Mouse (Mus musculus) neural tube, embryonic 12.5 days (tissue): ENCODE results near the gene Ntm. TPM values are rescaled to one million over a fixed set of nuclear protein-coding genes. Genes with fewer than 3 reads are reported as not detected.

Experiments used
- ATAC-seq: fragments of 200-750 bp; cut with Nextera tagmentation; 2 replicates; pipeline ENCODE4 v1.8.0; 2017; ENCODE audit warnings: low read depth, mild to moderate bottlenecking, moderate TSS enrichment, moderate library complexity; ENCODE audit not compliant: low FRiP score
- H3K27ac ChIP-seq: fragments of 300-500 bp; sonication (generic); 2 replicates; pipeline ENCODE4 v1.5.1; 2016
- H3K27me3 ChIP-seq: fragments of 300-500 bp; sonication (generic); replicated peaks from 2 replicates; pipeline ENCODE4 v1.6.1; 2016; ENCODE audit warnings: mild to moderate bottlenecking
- H3K36me3 ChIP-seq: fragments of 300-500 bp; sonication (generic); 2 replicates; pipeline ENCODE4 v1.6.1; 2016; ENCODE audit warnings: mild to moderate bottlenecking
- H3K4me1 ChIP-seq: fragments of 300-500 bp; sonication (generic); 2 replicates; pipeline ENCODE4 v1.6.1; 2016
- H3K4me2 ChIP-seq: fragments of 300-500 bp; sonication (generic); replicated peaks from 2 replicates; pipeline ENCODE4 v1.6.1; 2016; ENCODE audit warnings: mild to moderate bottlenecking
- H3K4me3 ChIP-seq: fragments of 300-500 bp; sonication (generic); 2 replicates; pipeline ENCODE4 v1.5.1; 2016
- H3K9ac ChIP-seq: fragments of 300-500 bp; sonication (generic); 2 replicates; pipeline ENCODE4 v1.6.1; 2016; ENCODE audit warnings: mild to moderate bottlenecking
- H3K9me3 ChIP-seq: fragments of 300-500 bp; sonication (generic); 2 replicates; pipeline ENCODE4 v1.6.1; 2016; ENCODE audit warnings: mild to moderate bottlenecking
- WGBS: fragments of 180-500 bp; shearing (Covaris S2); methylation state at CpG from one replicate; pipeline ENCODE4 v1.1.7; 2016; 5-methylcytosine and 5-hydroxymethylcytosine counted together
- polyA plus RNA-seq: library from polyadenylated mRNA; unstranded; fragments of >200 nt; fragmentation: Nextera tagmentation; extraction: Ambion mirVana; gene quantifications from 2 replicates; pipeline ENCODE4 v1.2.1, GENCODE M21; 2016

Ntm gene
- polyA plus RNA-seq, 1 experiment from 2014 or later = 68.6 TPM

GRCm38 (mm10) chr9:29400151-29400550 is 562.8 kb downstream of the Ntm start:
- H3K4me1 ChIP-seq = no peaks in the 10 kb centered on the region
- no peaks in the 10 kb centered on the region for H3K36me3 ChIP-seq
- H3K27ac ChIP-seq = no peak overlapping the region
- H3K27me3 ChIP-seq = no peaks in the 10 kb centered on the region
- WGBS = 69% methylated on average over 8 of the region's 8 CpGs
- ATAC-seq = no peak
- H3K9ac ChIP-seq = no peak overlapping the region
- H3K4me2 ChIP-seq = no peak overlapping the region
- H3K4me3 ChIP-seq = no peak overlapping the region
- no peaks in the 10 kb centered on the region for H3K9me3 ChIP-seq

- no peak for ATAC-seq
- Histone ChIP-seq H3K36me3 (no peaks in the 10 kb centered on the region), H3K27me3 (no peaks in the 10 kb centered on the region), H3K9me3 (no peaks in the 10 kb centered on the region), H3K9ac (no peak overlapping the region), H3K27ac (no peak overlapping the region), H3K4me2 (no peak overlapping the region), H3K4me3 (no peak overlapping the region), H3K4me1 (no peaks in the 10 kb centered on the region)
- 94% methylated on average over 5 of the region's 5 CpGs for WGBS
Observed at GRCm38 (mm10) chr9:29396101-29396500, 566.8 kb downstream of the Ntm start.

GRCm38 (mm10) chr9:29393136-29393535 is 569.8 kb downstream of the Ntm start:
- 92% methylated on average over 4 of the region's 4 CpGs for WGBS
- H3K4me3 ChIP-seq = no peak overlapping the region
- no peaks in the 10 kb centered on the region for H3K4me1 ChIP-seq
- no peak overlapping the region for H3K27ac ChIP-seq
- no peak for ATAC-seq
- no peak overlapping the region for H3K9ac ChIP-seq
- no peaks in the 10 kb centered on the region for H3K27me3 ChIP-seq
- H3K36me3 ChIP-seq = no peaks in the 10 kb centered on the region
- H3K9me3 ChIP-seq = no peaks in the 10 kb centered on the region
- H3K4me2 ChIP-seq = no peak overlapping the region

- Histone ChIP-seq H3K9ac (no peak overlapping the region), H3K4me3 (no peak overlapping the region), H3K27ac (no peak overlapping the region), H3K4me2 (no peak overlapping the region), H3K4me1 (no peaks in the 10 kb centered on the region), H3K27me3 (no peaks in the 10 kb centered on the region), H3K9me3 (no peaks in the 10 kb centered on the region), H3K36me3 (no peaks in the 10 kb centered on the region)
- WGBS = 81% methylated on average over 11 of the region's 11 CpGs
- ATAC-seq = no peak
Observed at GRCm38 (mm10) chr9:29390796-29391517, 572.0 kb downstream of the Ntm start.

GRCm38 (mm10) chr9:29389224-29389623 is 573.7 kb downstream of the Ntm start:
- Histone ChIP-seq H3K4me2 (no peak overlapping the region), H3K36me3 (no peaks in the 10 kb centered on the region), H3K4me3 (no peak overlapping the region), H3K9me3 (no peaks in the 10 kb centered on the region), H3K4me1 (no peaks in the 10 kb centered on the region), H3K9ac (no peak overlapping the region), H3K27me3 (no peaks in the 10 kb centered on the region), H3K27ac (no peak overlapping the region)
- no peak for ATAC-seq
- 78% methylated on average over 7 of the region's 7 CpGs for WGBS

- Histone ChIP-seq H3K4me2 (no peak overlapping the region), H3K4me3 (no peak overlapping the region), H3K9ac (no peak overlapping the region), H3K9me3 (no peaks in the 10 kb centered on the region), H3K36me3 (no peaks in the 10 kb centered on the region), H3K27ac (no peak overlapping the region), H3K4me1 (no peaks in the 10 kb centered on the region), H3K27me3 (no peaks in the 10 kb centered on the region)
- ATAC-seq = no peak
- WGBS = 85% methylated on average over 4 of the region's 4 CpGs
Observed at GRCm38 (mm10) chr9:29387136-29387535, 575.8 kb downstream of the Ntm start.

- Histone ChIP-seq H3K4me3 (no peak overlapping the region), H3K36me3 (no peaks in the 10 kb centered on the region), H3K27me3 (no peaks in the 10 kb centered on the region), H3K27ac (no peak overlapping the region), H3K4me1 (no peaks in the 10 kb centered on the region), H3K9ac (no peak overlapping the region), H3K9me3 (no peaks in the 10 kb centered on the region), H3K4me2 (no peak overlapping the region)
- no peak for ATAC-seq
- WGBS = 85% methylated on average over 12 of the region's 12 CpGs
Observed at GRCm38 (mm10) chr9:29377172-29378002, 585.6 kb downstream of the Ntm start.

- H3K4me1 ChIP-seq = no peaks in the 10 kb centered on the region
- H3K9ac ChIP-seq = no peak overlapping the region
- H3K9me3 ChIP-seq = no peaks in the 10 kb centered on the region
- no peak overlapping the region for H3K27ac ChIP-seq
- ATAC-seq = no peak
- no peaks in the 10 kb centered on the region for H3K27me3 ChIP-seq
- 82% methylated on average over 3 of the region's 3 CpGs for WGBS
- no peaks in the 10 kb centered on the region for H3K36me3 ChIP-seq
- H3K4me3 ChIP-seq = no peak overlapping the region
- H3K4me2 ChIP-seq = no peak overlapping the region
Observed at GRCm38 (mm10) chr9:29371341-29371740, 591.6 kb downstream of the Ntm start.

- H3K27ac ChIP-seq = no peak overlapping the region
- no peak overlapping the region for H3K4me2 ChIP-seq
- no peaks in the 10 kb centered on the region for H3K27me3 ChIP-seq
- no peaks in the 10 kb centered on the region for H3K9me3 ChIP-seq
- no peaks in the 10 kb centered on the region for H3K4me1 ChIP-seq
- no peak for ATAC-seq
- no peak overlapping the region for H3K9ac ChIP-seq
- WGBS = 82% methylated on average over 3 of the region's 3 CpGs
- H3K36me3 ChIP-seq = no peaks in the 10 kb centered on the region
- H3K4me3 ChIP-seq = no peak overlapping the region
Observed at GRCm38 (mm10) chr9:29369621-29370020, 593.3 kb downstream of the Ntm start.

- Histone ChIP-seq H3K4me2 (no peak overlapping the region), H3K36me3 (no peaks in the 10 kb centered on the region), H3K4me3 (no peak overlapping the region), H3K9ac (no peak overlapping the region), H3K9me3 (no peaks in the 10 kb centered on the region), H3K4me1 (no peaks in the 10 kb centered on the region), H3K27ac (no peak overlapping the region), H3K27me3 (no peaks in the 10 kb centered on the region)
- no peak for ATAC-seq
- WGBS = 64% methylated on average over 3 of the region's 3 CpGs
Observed at GRCm38 (mm10) chr9:29368291-29368690, 594.6 kb downstream of the Ntm start.

- no peaks in the 10 kb centered on the region for H3K9me3 ChIP-seq
- no peak overlapping the region for H3K4me3 ChIP-seq
- no peak for ATAC-seq
- H3K27me3 ChIP-seq = no peaks in the 10 kb centered on the region
- 82% methylated on average over 4 of the region's 4 CpGs for WGBS
- H3K36me3 ChIP-seq = no peaks in the 10 kb centered on the region
- peaks cover 1% of the 10 kb centered on the region; the same call in 1 of the 2 replicates for H3K4me1 ChIP-seq
- no peak overlapping the region for H3K27ac ChIP-seq
- H3K9ac ChIP-seq = no peak overlapping the region
- no peak overlapping the region for H3K4me2 ChIP-seq
Observed at GRCm38 (mm10) chr9:29357796-29358195, 605.1 kb downstream of the Ntm start.

GRCm38 (mm10) chr9:29342303-29342702 is 620.6 kb downstream of the Ntm start:
- no peak overlapping the region for H3K4me2 ChIP-seq
- no peaks in the 10 kb centered on the region for H3K4me1 ChIP-seq
- no peak for ATAC-seq
- no peaks in the 10 kb centered on the region for H3K27me3 ChIP-seq
- no peak overlapping the region for H3K9ac ChIP-seq
- no peaks in the 10 kb centered on the region for H3K9me3 ChIP-seq
- WGBS = 86% methylated on average over 7 of the region's 7 CpGs
- H3K27ac ChIP-seq = no peak overlapping the region
- H3K4me3 ChIP-seq = no peak overlapping the region
- no peaks in the 10 kb centered on the region for H3K36me3 ChIP-seq
